In genomic region chr12:84100604-84101492, GRCm38 (mm10) we compare ENCODE assay signal across 8 mouse cellular contexts. TPM values are rescaled to one million over a fixed set of nuclear protein-coding genes. Genes with fewer than 3 reads are reported as not detected.
DNase-seq lines count a peak whose midpoint lies in the region; ATAC-seq lines count a peak whose summit lies in the region.
"Not testable (repeated sequence)": the region's sequence is repeated elsewhere in the genome, so short reads cannot be mapped to it uniquely, and the experiment has no call there.

Gene Acot6 (plus strand): TSS chr12:84100654.

- peak within 1 kb of the TSS; percentile 71 for H3K9ac ChIP-seq in embryonic facial prominence, embryonic 11.5 days (replicated peaks; ENCODE audit: low read length)
- peak within 1 kb of the TSS; percentile 66 for H3K9ac ChIP-seq in intestine, embryonic 15.5 days

- peak within 1 kb of the TSS; percentile 44 for H3K4me3 ChIP-seq in embryonic facial prominence, embryonic 11.5 days (ENCODE audit: low read depth, low read length)
- peak within 1 kb of the TSS; percentile 59 for H3K4me3 ChIP-seq in intestine, embryonic 15.5 days (replicated peaks)
- H3K4me3 ChIP-seq in megakaryocyte, embryonic 14.5 days (replicated peaks) = peak within 1 kb of the TSS; percentile 89

- peak; percentile 61 for DNase-seq in adrenal gland, postnatal 14 days
- peak; percentile 64 for DNase-seq in embryonic facial prominence, embryonic 11.5 days (ENCODE audit: low spot score)
- peak; percentile 92 for DNase-seq in heart, adult 11 months
- peak; percentile 48 to 57 for DNase-seq in left cerebral cortex, postnatal 25 days (ENCODE audit: low spot score in 2 of 2)
- peak; percentile 40 for DNase-seq in right cerebral cortex, postnatal 14 days
- DNase-seq in urinary bladder, postnatal 25 days (ENCODE audit: low spot score) = peak; percentile 44

- WGBS in embryonic facial prominence, embryonic 11.5 days = under 1% methylated on average over 66 of the region's 80 CpGs
- under 1% methylated on average over 79 of the region's 80 CpGs for WGBS in intestine, embryonic 15.5 days

- H3K27me3 ChIP-seq in embryonic facial prominence, embryonic 11.5 days (ENCODE audit: control insufficient read depth, insufficient read depth, low read length); intestine, embryonic 15.5 days (replicated peaks): not testable (repeated sequence)
- H3K27me3 ChIP-seq in megakaryocyte, embryonic 14.5 days (replicated peaks) = peaks cover 14% of the 10 kb centered on the region

- not testable (repeated sequence) for H3K27ac ChIP-seq in embryonic facial prominence, embryonic 11.5 days (replicated peaks; ENCODE audit: low read depth, low read length)
- H3K27ac ChIP-seq in intestine, embryonic 15.5 days = peak within 1 kb of the TSS; percentile 60; the same call in 1 of the 2 replicates

- intact Hi-C loops in left cerebral cortex, postnatal 25 days (cut with DNase I) = not testable (repeated sequence)

- ATAC-seq in embryonic facial prominence, embryonic 11.5 days (replicated peaks; ENCODE audit: insufficient number of reproducible peaks, low FRiP score, low TSS enrichment, low read depth) = peak; percentile 44
- peak; percentile 84 for ATAC-seq in intestine, embryonic 15.5 days

- peak within 1 kb of the TSS; percentile 84 for H3K4me2 ChIP-seq in embryonic facial prominence, embryonic 11.5 days (ENCODE audit: low read depth, low read length)
- peak within 1 kb of the TSS; percentile 88 for H3K4me2 ChIP-seq in intestine, embryonic 15.5 days (replicated peaks)

- H3K36me3 ChIP-seq in embryonic facial prominence, embryonic 11.5 days (replicated peaks; ENCODE audit: control insufficient read depth, insufficient read depth, low read depth, low read length); intestine, embryonic 15.5 days; megakaryocyte, embryonic 14.5 days (replicated peaks; ENCODE audit: low read length): not testable (repeated sequence)

- not testable (repeated sequence) for H3K9me3 ChIP-seq in embryonic facial prominence, embryonic 11.5 days (replicated peaks; ENCODE audit: control insufficient read depth, low read length); intestine, embryonic 15.5 days
- peaks cover 13% of the 10 kb centered on the region for H3K9me3 ChIP-seq in megakaryocyte, embryonic 14.5 days

- H3K4me1 ChIP-seq in embryonic facial prominence, embryonic 11.5 days (ENCODE audit: control insufficient read depth, insufficient read depth, low read length); intestine, embryonic 15.5 days (replicated peaks): not testable (repeated sequence)
- H3K4me1 ChIP-seq in megakaryocyte, embryonic 14.5 days = peaks cover 14% of the 10 kb centered on the region

RNA-seq across cellular contexts. Expression of gene Acot6, which starts in this region (rescaled TPM):
- 4.7 and 5.5 TPM in 2 replicates for total RNA-seq in adrenal gland, postnatal 14 days (2021)
- polyA plus RNA-seq in embryonic facial prominence, embryonic 11.5 days (2014; fragmentation: Nextera tagmentation; extraction: Ambion mirVana) = 1.0 and 1.7 TPM in 2 replicates
- polyA plus RNA-seq in intestine, embryonic 15.5 days (2015; fragmentation: Nextera tagmentation; extraction: Ambion mirVana) = 2.0 and 2.1 TPM in 2 replicates
- total RNA-seq in left cerebral cortex, postnatal 25 days (2021) = 1 to 10 TPM; 3.7 to 3.9 TPM
- polyA plus RNA-seq in megakaryocyte, embryonic 14.5 days (2012; ENCODE audit: insufficient read depth, low replicate concordance) = 0.16 TPM in 1 of 2 replicates, not detected in the other

Comparison
In these comparisons a context has a peak if more than half of its experiments do, and no peak if none do; other contexts are left out.
1. DNase-seq: peak in every context shown above with its lines; median percentile 92 in heart, adult 11 months; 64 in embryonic facial prominence, embryonic 11.5 days; 61 in adrenal gland, postnatal 14 days; 52 in left cerebral cortex, postnatal 25 days; 44 in urinary bladder, postnatal 25 days; 40 in right cerebral cortex, postnatal 14 days.